Mouse (Mus musculus) c-Kit-negative CD71-positive TER-119-positive erythroid progenitor cells, embryonic 14.5 days (primary cell): ENCODE measurements around the gene Hnrnpdl.

Experiments used
- DNase-seq: peaks from one replicate; pipeline ENCODE4 v3.0.0-alpha.2; 2013; ENCODE audit warnings: low read depth, low spot score

Hnrnpdl gene

GRCm38 (mm10) chr5:100047143-100047640 is 7.7 kb upstream of the Hnrnpdl start:
- no peak for DNase-seq

GRCm38 (mm10) chr5:100046096-100046495 is 6.6 kb upstream of the Hnrnpdl start:
- DNase-seq: no peak

- no peak for DNase-seq
Measured at GRCm38 (mm10) chr5:100044621-100045020, 5.2 kb upstream of the Hnrnpdl start.

GRCm38 (mm10) chr5:100044030-100044429 is 4.6 kb upstream of the Hnrnpdl start:
- no peak for DNase-seq

GRCm38 (mm10) chr5:100043361-100043760 is 3.9 kb upstream of the Hnrnpdl start:
- no peak for DNase-seq

- no peak for DNase-seq
Measured at GRCm38 (mm10) chr5:100042467-100042866, 3.0 kb upstream of the Hnrnpdl start.

- DNase-seq: no peak
Measured at GRCm38 (mm10) chr5:100041272-100041671, 1.8 kb upstream of the Hnrnpdl start.

- peak; percentile 20 for DNase-seq
Measured at GRCm38 (mm10) chr5:100040281-100040784, 869 bp upstream of the Hnrnpdl start.

GRCm38 (mm10) chr5:100038714-100039601 is 506 bp downstream of the Hnrnpdl start:
- DNase-seq: peak; percentile 92

GRCm38 (mm10) chr5:100037965-100038713 is 1.3 kb downstream of the Hnrnpdl start:
- peak; percentile 75 for DNase-seq

GRCm38 (mm10) chr5:100036681-100037080 is 2.8 kb downstream of the Hnrnpdl start:
- DNase-seq: no peak

GRCm38 (mm10) chr5:100035950-100036349 is 3.5 kb downstream of the Hnrnpdl start:
- no peak for DNase-seq

- no peak for DNase-seq
Measured at GRCm38 (mm10) chr5:100032646-100033045, 6.8 kb downstream of the Hnrnpdl start.

GRCm38 (mm10) chr5:100032107-100032506 is 7.4 kb downstream of the Hnrnpdl start:
- DNase-seq: no peak

GRCm38 (mm10) chr5:100030069-100030468 is 9.4 kb downstream of the Hnrnpdl start:
- no peak for DNase-seq

- no peak for DNase-seq
Measured at GRCm38 (mm10) chr5:100024868-100025267, 14.6 kb downstream of the Hnrnpdl start.

GRCm38 (mm10) chr5:100024403-100024802 is 15.1 kb downstream of the Hnrnpdl start:
- DNase-seq: no peak

- DNase-seq: no peak
Measured at GRCm38 (mm10) chr5:100020089-100020488, 19.4 kb downstream of the Hnrnpdl start.

GRCm38 (mm10) chr5:100012599-100012998 is 26.9 kb downstream of the Hnrnpdl start:
- no peak for DNase-seq

- DNase-seq: no peak
Measured at GRCm38 (mm10) chr5:100008485-100008884, 31.0 kb downstream of the Hnrnpdl start.

- peak; percentile 17 for DNase-seq
Measured at GRCm38 (mm10) chr5:100007040-100007375, 32.5 kb downstream of the Hnrnpdl start.

- DNase-seq: no peak
Measured at GRCm38 (mm10) chr5:100006324-100007039, 33.0 kb downstream of the Hnrnpdl start.
